Mouse (Mus musculus) erythroblast, embryonic 14.5 days (primary cell): ENCODE results near the gene Apof.

ENCODE experiments used
- GATA1 ChIP-seq: IDR thresholded peaks from 2 replicates; pipeline ENCODE4 v1.6.1; 2012; ENCODE audit warnings: low read length, inconsistent platforms, mixed read lengths
- TAL1 ChIP-seq: IDR thresholded peaks from 3 replicates; pipeline ENCODE4 v1.6.1; 2012; ENCODE audit warnings: low read length, inconsistent platforms, mixed read lengths

GRCm38 (mm10) chr10:128297622-128298021 is 29.2 kb downstream of the Apof start:
- no peak for TF ChIP-seq TAL1
- no peak for TF ChIP-seq GATA1
